Mouse (Mus musculus) heart, postnatal 4 days (tissue): ENCODE data around the gene Olfr64. TPM values are rescaled to one million over a fixed set of nuclear protein-coding genes. Genes with fewer than 3 reads are reported as not detected.

Experiments
- DNase-seq: peaks from one replicate; pipeline ENCODE4 v3.0.0; 2021
- total RNA-seq, 2 experiments: library from RNA; stranded (reverse); gene quantifications; 2 replicates each; pipeline ENCODE4 v1.2.3; 2021

Olfr64 gene
- not detected for total RNA-seq

DNA sequence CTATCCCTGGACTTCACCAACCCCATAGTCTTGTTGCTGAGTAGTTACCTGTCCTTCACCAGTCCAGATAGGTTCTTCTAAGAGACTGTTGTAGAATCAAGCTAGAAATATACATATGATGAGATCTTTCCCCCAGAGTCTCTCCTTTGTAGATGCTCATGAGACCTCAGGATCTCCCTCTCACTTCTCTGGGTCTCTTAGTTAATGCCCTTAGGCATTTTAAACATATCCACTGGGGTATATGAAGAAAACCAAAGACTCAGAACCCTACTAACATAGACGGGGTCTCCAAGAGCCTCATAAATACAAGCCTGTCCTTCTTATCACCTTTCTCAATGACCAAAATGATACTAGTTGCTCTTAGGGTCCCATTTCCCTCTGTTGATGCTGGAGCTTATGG is at the start of gene Olfr64:
TSS of gene Olfr64 (minus strand) at position 101 of the 400 bp plus-strand sequence.
- DNase-seq = no peak

DNA sequence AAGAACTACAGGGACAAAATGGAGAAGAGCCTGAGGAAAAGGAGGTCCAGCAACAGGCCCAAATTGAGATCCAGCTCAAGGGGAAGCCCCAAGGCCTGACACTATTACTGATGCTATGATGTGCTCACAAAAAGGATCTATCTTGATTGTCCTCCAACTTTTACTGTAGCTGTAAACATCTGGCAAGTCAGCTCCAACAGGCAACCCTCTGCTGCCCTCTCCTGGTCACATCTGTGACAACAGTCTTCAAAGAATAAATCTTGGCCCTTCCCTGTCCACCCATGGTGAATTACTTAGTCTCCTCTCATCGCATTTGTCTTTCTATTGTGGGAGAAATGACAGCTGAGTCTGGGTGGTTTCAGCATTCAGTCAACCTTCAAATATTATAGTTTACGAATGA is 48.4 kb upstream of the Olfr64 start:
- DNase-seq = peak; percentile 57

GRCm38 (mm10) chr7:103934264-103934663 is 40.0 kb upstream of the Olfr64 start, which contains the start of gene Olfr632:
Olfr632 (plus strand) TSS chr7:103934347.
- DNase-seq = no peak

GRCm38 (mm10) chr7:103928525-103928924 is 34.2 kb upstream of the Olfr64 start, which contains the start of gene Olfr631:
Olfr631 (plus strand) TSS chr7:103928825.
- DNase-seq = no peak

GRCm38 (mm10) chr7:103915338-103915737 is 21.1 kb upstream of the Olfr64 start:
- DNase-seq = no peak

- no peak for DNase-seq
These were observed 18.8 kb upstream of the Olfr64 start for GRCm38 (mm10) chr7:103912969-103913511.

DNA sequence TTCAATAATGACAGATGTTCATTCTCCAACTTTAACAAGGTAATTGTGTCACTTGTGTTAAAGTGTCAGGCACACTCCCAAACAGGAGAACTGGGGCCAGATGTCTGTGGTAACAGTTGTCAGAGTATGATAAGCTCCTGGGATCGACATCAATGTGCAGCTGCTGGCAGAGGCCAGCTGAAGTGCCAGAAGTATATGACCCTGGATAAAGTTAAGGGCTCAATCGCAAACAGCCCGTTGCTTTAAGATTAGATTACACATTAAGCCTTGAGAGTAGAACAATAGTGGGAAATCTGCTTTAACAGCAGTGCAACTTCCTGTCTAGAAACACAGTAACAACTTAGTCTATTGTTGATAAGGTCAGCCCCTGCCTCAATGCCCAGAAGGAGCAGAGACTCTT is 15.8 kb upstream of the Olfr64 start:
- peak; percentile 9 for DNase-seq

- DNase-seq = no peak
These were observed 8.9 kb upstream of the Olfr64 start, which contains the start of gene Olfr65 for GRCm38 (mm10) chr7:103903187-103903586. Olfr65 (plus strand) TSS chr7:103903487.

DNA sequence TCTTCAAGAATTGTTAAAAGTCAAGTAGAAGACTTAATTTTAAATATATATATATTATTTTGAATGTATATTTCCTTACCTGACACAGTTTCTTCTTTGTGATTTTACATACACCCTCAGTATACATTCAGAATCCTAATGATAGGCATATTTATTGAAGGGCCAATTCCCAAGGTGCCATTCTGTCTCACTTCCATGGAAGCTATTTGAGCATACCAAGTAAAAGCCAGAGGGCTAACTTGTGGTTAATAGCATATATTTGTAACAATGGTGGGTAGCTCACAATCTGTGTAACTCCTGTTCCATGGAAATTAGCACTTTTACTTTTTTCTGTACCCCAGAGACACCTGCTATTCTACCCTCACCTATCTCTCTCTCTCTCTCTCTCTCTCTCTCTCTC is 8.1 kb downstream of the Olfr64 start, which contains the start of gene Olfr66:
TSS of gene Olfr66 (minus strand) at position 101 of the 400 bp plus-strand sequence.
- DNase-seq = no peak

- no peak for DNase-seq
These were observed 17.2 kb downstream of the Olfr64 start for GRCm38 (mm10) chr7:103877093-103877492.

DNA sequence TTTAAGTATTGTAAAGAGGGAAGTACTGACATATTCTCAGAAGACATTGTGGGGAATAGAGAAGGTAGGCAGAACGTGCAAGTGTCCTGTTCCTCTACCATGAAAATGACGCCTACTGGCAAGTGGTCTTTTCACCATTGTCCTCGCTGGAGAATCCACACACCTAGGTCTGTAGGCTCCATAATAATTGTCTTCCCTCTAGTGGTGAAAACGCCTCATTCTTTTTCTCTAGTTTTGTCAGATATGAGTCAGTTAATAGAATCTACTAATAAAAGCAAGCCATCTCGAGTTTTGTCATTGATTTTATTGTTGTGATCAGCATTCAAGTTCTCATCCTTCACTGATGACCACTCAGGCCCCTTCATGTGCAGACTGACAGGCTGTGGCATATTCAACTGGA is 19.8 kb downstream of the Olfr64 start:
- DNase-seq = no peak

- DNase-seq = no peak
These were observed 21.2 kb downstream of the Olfr64 start for GRCm38 (mm10) chr7:103873064-103873463.

GRCm38 (mm10) chr7:103870667-103871066 is 23.6 kb downstream of the Olfr64 start:
- no peak for DNase-seq

GRCm38 (mm10) chr7:103865716-103866115 is 28.6 kb downstream of the Olfr64 start:
- no peak for DNase-seq

GRCm38 (mm10) chr7:103861531-103861930 is 32.8 kb downstream of the Olfr64 start:
- DNase-seq = no peak

- DNase-seq = peak; percentile 31
These were observed 33.4 kb downstream of the Olfr64 start for GRCm38 (mm10) chr7:103860855-103861254.

DNA sequence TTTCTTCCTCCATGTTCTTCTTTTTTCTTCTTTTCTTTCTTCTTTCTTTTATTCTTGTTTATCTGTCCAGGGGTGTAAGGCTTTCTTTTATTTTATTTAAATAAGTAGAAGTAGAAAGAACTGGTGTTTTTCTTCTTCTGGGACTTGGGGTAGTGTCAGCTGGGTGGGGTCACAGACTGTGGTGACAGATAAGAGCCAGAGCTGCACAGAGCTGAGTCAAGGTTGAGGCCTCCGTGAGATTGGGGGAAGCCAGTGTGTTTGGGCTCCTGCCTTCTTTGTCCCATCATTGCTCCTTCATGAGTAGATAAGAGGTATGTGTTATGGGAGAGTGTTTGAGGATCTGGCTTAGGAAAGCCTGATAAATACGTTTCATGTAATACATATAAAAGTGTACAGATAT is 35.2 kb downstream of the Olfr64 start:
- DNase-seq = no peak

GRCm38 (mm10) chr7:103854669-103855068 is 39.6 kb downstream of the Olfr64 start:
- DNase-seq = no peak

GRCm38 (mm10) chr7:103853090-103853489 is 41.2 kb downstream of the Olfr64 start, which contains the start of gene Hbb-y:
Hbb-y (minus strand) TSS chr7:103853216.
- DNase-seq = no peak

DNA sequence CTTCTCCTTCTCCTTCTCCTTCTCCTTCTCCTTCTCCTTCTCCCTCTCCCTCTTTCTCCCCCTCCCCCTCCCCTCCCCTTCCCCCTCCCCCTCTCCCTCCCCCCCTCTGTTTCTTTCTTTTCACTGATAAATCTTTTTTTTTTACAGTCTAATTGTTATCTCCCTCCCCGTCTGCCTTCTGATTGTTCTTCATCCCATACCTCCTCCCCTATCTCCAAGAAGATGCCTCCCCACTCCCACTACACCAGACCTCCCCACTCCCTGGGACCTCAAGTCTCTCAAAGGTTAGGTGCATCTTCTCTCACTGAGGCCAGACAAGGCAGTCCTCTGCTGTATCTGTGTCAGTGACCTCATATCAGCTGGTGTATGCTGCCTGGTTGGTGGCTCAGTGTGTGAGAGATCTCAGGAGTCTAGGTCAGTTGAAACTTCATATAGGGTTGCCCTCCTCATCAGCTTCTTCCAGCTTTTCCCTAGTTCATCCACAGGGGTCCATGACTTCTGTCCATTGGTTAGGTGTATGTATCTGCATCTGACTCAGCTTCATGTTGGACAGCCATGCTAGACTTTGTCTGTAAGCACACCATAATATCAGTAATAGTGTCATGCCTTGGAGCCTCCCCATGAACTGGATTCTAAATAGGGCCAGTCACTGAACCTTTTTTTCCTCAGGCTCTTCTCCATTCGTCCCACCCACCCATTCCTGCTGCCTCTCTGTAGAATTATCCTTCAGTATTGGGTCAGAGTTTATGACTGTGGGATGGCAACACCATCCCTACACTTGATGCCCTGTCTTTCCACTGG is 49.6 kb downstream of the Olfr64 start:
- no peak for DNase-seq

GRCm38 (mm10) chr7:103843034-103843433 is 51.3 kb downstream of the Olfr64 start, which contains the start of gene Hbb-bh1:
Hbb-bh1 (minus strand) TSS chr7:103843164.
- no peak for DNase-seq

DNA sequence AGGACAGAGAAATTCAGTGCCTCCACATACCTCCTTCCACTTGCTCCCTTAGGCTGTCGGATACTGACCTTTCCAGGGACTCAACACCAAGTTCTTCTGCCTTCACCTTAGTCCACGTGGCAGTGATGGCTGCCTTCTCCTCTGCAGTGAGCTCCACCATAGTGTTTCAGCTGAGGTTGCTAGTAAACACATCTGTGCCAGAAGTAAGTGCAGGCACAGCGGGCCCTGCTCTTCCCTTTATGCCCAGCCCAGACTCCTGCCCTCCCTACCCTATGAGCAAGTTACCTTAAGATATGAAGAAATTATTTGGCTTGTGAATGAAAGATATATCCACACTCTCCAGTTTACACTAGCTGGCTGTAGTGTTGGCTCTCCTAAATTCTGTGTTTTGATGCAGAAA is 54.0 kb downstream of the Olfr64 start, which contains the start of gene Hbb-bh2:
TSS of gene Hbb-bh2 (minus strand) at position 253 of the 400 bp plus-strand sequence.
- DNase-seq = no peak
